Mouse (Mus musculus) myocyte (in vitro differentiated cells): ENCODE results near the gene Brms1. TPM values are rescaled to one million over a fixed set of nuclear protein-coding genes. Genes with fewer than 3 reads are reported as not detected.
A peak's percentile ranks its signal among the peaks of the same experiment; 100 is the strongest.

Source experiments
- H3K27me3 ChIP-seq: one replicate; pipeline ENCODE4 v1.6.1; 2011; ENCODE audit not compliant: control insufficient read depth, insufficient read depth, insufficient read length
- H3K36me3 ChIP-seq: one replicate; pipeline ENCODE4 v1.6.1; 2011; ENCODE audit not compliant: control insufficient read depth, insufficient read depth
- H3K4me2 ChIP-seq: one replicate; pipeline ENCODE4 v1.6.1; 2011; ENCODE audit warnings: low read depth, control low read depth
- H3K4me3 ChIP-seq: one replicate; pipeline ENCODE4 v1.5.1; 2011; ENCODE audit warnings: mild to moderate bottlenecking, control low read depth, moderate library complexity
- H3K79me2 ChIP-seq: one replicate; pipeline ENCODE4 v1.6.1; 2011; ENCODE audit not compliant: control insufficient read depth, insufficient read depth
- H3ac ChIP-seq: one replicate; pipeline ENCODE4 v1.6.1; 2011; ENCODE audit not compliant: control insufficient read depth, insufficient read length
- CEBPB ChIP-seq: IDR thresholded peaks from 2 replicates; pipeline ENCODE4 v1.6.1; 2011; ENCODE audit warnings: mild to moderate bottlenecking, moderate library complexity; ENCODE audit not compliant: poor library complexity, insufficient read depth, severe bottlenecking
- E2F4 ChIP-seq: IDR thresholded peaks from one replicate; pipeline ENCODE4 v1.6.1; 2011; ENCODE audit warnings: mild to moderate bottlenecking, control low read depth, moderate library complexity; ENCODE audit not compliant: insufficient read depth
- MAX ChIP-seq: IDR thresholded peaks from one replicate; pipeline ENCODE4 v1.6.1; 2011; ENCODE audit warnings: low read depth, mild to moderate bottlenecking, control low read depth
- MYOD1 ChIP-seq, 3 experiments: IDR thresholded peaks; one replicate each; pipeline ENCODE4 v1.6.1; 2011; ENCODE audit warnings: control low read depth in 2 of 3, low read depth in 2 of 3, mild to moderate bottlenecking in 2 of 3, moderate library complexity in 1 of 3; ENCODE audit not compliant: insufficient read length in 2 of 3, control insufficient read depth in 1 of 3
- MYOG ChIP-seq, 3 experiments: IDR thresholded peaks; one replicate each; pipeline ENCODE4 v1.6.1; 2011; ENCODE audit warnings: control low read depth in 2 of 3, low read depth in 2 of 3, mild to moderate bottlenecking in 2 of 3; ENCODE audit not compliant: insufficient read length in 2 of 3, control insufficient read depth in 1 of 3, insufficient read depth in 1 of 3
- POLR2A ChIP-seq: IDR thresholded peaks from one replicate; pipeline ENCODE4 v1.6.1; 2011; ENCODE audit warnings: low read depth, mild to moderate bottlenecking, control low read depth, moderate library complexity; ENCODE audit not compliant: insufficient read length
- POLR2AphosphoS2 ChIP-seq: IDR thresholded peaks from one replicate; pipeline ENCODE4 v1.6.1; 2011; ENCODE audit warnings: low read depth, control low read depth; ENCODE audit not compliant: insufficient read length
- REST ChIP-seq: IDR thresholded peaks from one replicate; pipeline ENCODE4 v1.6.1; 2011; ENCODE audit warnings: mild to moderate bottlenecking, control low read depth, moderate library complexity; ENCODE audit not compliant: insufficient read depth, insufficient read length
- SRF ChIP-seq: IDR thresholded peaks from one replicate; pipeline ENCODE4 v1.6.1; 2011; ENCODE audit warnings: low read depth; ENCODE audit not compliant: control insufficient read depth, insufficient read length
- TCF12 ChIP-seq: IDR thresholded peaks from one replicate; pipeline ENCODE4 v1.6.1; 2011; ENCODE audit warnings: mild to moderate bottlenecking, control low read depth; ENCODE audit not compliant: poor library complexity, insufficient read depth, severe bottlenecking
- TCF3 ChIP-seq: IDR thresholded peaks from one replicate; pipeline ENCODE4 v1.6.1; 2011; ENCODE audit warnings: low read depth, control low read depth; ENCODE audit not compliant: insufficient read length
- USF1 ChIP-seq: IDR thresholded peaks from one replicate; pipeline ENCODE4 v1.6.1; 2011; ENCODE audit warnings: low read depth, mild to moderate bottlenecking, control low read depth, moderate library complexity
- polyA plus RNA-seq: library from polyadenylated mRNA; unstranded; fragments of >200 nt; fragmentation: generic; extraction: Trizol; gene quantifications from one replicate; pipeline ENCODE4 v1.2.1, GENCODE M21; 2012; ENCODE audit warnings: missing spikeins

The Brms1 gene
- polyA plus RNA-seq, 1 experiment = 45.8 TPM

DNA sequence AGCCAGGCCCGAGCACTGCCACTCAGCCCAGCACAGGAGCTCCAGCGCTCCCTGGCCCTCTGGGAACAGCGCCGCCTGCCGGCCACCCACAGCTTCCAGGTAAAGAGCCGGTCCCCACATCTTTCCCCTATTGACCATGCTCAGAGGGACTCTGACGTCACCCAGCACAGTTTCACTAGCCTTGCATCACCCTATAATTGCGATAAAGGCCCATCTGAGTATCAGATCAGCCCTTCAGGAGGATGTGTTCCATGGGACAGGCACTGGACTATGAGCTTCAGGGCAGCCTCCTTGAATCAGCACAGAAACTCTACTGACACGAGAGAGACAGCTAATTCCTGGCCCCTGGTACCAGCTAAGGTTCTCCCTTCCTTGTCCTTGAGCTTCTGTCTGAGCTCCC, 12.8 kb downstream of the Brms1 start:
- Histone ChIP-seq H3K36me3 (peaks cover 32% of the 10 kb centered on the region), H3ac (no peak overlapping the region), H3K4me3 (peak overlapping the region; percentile 95), H3K79me2 (peaks cover 35% of the 10 kb centered on the region), H3K4me2 (peak overlapping the region; percentile 78), H3K27me3 (no peaks in the 10 kb centered on the region)
- peak; percentile 71 for TF ChIP-seq POLR2A
- TF ChIP-seq POLR2AphosphoS2 = peak; percentile 79
- TF ChIP-seq MYOD1 (IDR thresholded peaks at IDR 0.05; ENCODE audit: control insufficient read depth in 1 of 3, insufficient read length in 2 of 3, low read depth in 2 of 3) = no peak
- peak; percentile 99 for TF ChIP-seq CEBPB
- no peak for TF ChIP-seq SRF
- TF ChIP-seq MAX = no peak
- no peak for TF ChIP-seq REST
- TF ChIP-seq USF1 = no peak
- TF ChIP-seq E2F4 = no peak
- TF ChIP-seq TCF3 = no peak
- TF ChIP-seq TCF12 = no peak
- no peak for TF ChIP-seq MYOG (IDR thresholded peaks at IDR 0.05; ENCODE audit: control insufficient read depth in 1 of 3, insufficient read depth in 1 of 3, insufficient read length in 2 of 3, low read depth in 2 of 3)

DNA sequence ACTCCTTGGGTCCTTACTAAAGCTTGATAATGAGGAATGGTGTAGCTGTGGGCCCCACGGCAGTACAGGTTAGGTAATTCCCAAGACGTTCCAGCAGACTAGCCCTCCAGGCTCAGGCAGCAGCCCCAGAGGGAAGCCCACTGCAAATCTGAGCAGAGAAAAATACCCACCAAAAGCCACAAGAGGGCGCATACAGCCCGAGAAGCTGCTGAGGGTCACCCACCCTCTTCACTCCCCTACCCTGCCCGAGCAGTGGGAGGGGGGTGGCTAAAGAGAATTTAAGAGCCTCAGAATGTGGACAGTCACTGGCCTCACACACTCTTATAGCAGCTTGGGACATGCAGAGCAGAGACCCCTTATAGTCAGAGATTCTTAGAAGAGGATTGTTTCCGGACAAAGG, 15.1 kb downstream of the Brms1 start:
- H3ac ChIP-seq = no peak overlapping the region
- H3K27me3 ChIP-seq = no peaks in the 10 kb centered on the region
- H3K4me2 ChIP-seq = peak overlapping the region; percentile 19
- peaks cover 28% of the 10 kb centered on the region for H3K79me2 ChIP-seq
- peak; percentile 50 for TF ChIP-seq POLR2AphosphoS2
- no peak for TF ChIP-seq MYOG (IDR thresholded peaks at IDR 0.05; ENCODE audit: control insufficient read depth in 1 of 3, insufficient read depth in 1 of 3, insufficient read length in 2 of 3, low read depth in 2 of 3)
- TF ChIP-seq MYOD1 (IDR thresholded peaks at IDR 0.05; ENCODE audit: control insufficient read depth in 1 of 3, insufficient read length in 2 of 3, low read depth in 2 of 3) = no peak
- no peak for TF ChIP-seq SRF
- no peak for TF ChIP-seq POLR2A
- peaks cover 32% of the 10 kb centered on the region for H3K36me3 ChIP-seq
- no peak overlapping the region for H3K4me3 ChIP-seq

- Histone ChIP-seq H3K4me2 (peak overlapping the region; percentile 45), H3K4me3 (no peak overlapping the region), H3K27me3 (no peaks in the 10 kb centered on the region)
Measured at GRCm38 (mm10) chr19:5057876-5058775, 17.0 kb downstream of the Brms1 start.

DNA sequence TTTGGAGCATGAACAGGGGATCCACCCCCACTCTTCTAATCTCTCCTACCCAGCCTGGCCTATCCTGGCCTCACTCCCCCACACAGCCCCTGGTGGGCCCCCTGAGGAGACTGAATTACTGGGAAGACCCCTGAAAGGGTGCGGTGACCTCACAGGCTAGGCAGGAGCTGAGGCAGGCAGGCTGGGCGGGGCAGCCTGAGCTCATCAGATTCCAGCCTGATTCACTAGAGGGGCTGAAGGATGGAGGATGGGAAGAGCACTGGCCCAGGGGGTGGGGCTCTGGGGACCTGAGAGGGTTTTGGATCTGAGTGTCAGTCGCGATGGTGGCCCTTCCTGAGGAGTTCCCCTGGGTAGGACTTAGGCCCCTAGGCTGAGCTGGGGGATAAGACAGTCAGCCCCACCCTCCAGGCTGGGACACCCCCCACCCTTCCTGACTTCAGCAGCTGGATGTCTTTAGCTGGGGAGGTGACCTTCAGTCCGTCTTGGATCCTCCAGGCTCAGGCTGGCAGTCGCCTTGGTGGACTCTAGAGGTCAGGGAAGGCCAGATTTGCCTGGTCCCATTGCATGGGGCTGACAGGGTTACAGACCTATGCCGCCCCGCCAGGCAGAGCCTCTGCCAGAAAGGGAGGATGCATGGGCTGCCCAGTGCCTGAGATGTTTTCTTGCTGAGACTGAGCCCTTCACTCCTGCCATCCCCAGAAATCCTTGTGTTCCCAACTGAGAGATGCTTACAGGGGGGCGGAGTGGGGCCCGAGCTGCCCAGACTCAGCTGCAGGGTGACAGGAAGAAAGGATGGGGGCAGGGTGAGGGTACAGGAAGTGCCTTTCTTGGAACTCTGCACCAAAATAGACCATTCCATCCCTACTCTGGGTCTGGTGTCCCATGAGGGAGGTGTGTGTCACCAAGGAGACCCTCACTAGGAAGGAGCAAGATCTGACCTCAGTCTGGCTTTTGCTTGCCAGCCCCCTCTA, 17.9 kb downstream of the Brms1 start:
- Histone ChIP-seq H3K36me3 (peaks cover 24% of the 10 kb centered on the region), H3K27me3 (no peaks in the 10 kb centered on the region), H3K79me2 (peaks cover 4% of the 10 kb centered on the region), H3K4me2 (peak overlapping the region; percentile 45), H3ac (no peak overlapping the region), H3K4me3 (no peak overlapping the region)
- TF ChIP-seq MAX = no peak
- no peak for TF ChIP-seq TCF3
- TF ChIP-seq TCF12 = no peak
- TF ChIP-seq POLR2AphosphoS2 = peak; percentile 82
- peak; percentile 43 for TF ChIP-seq POLR2A
- TF ChIP-seq MYOG (IDR thresholded peaks at IDR 0.05; ENCODE audit: control insufficient read depth in 1 of 3, insufficient read depth in 1 of 3, insufficient read length in 2 of 3, low read depth in 2 of 3) = no peak
- no peak for TF ChIP-seq MYOD1 (IDR thresholded peaks at IDR 0.05; ENCODE audit: control insufficient read depth in 1 of 3, insufficient read length in 2 of 3, low read depth in 2 of 3)
- no peak for TF ChIP-seq CEBPB
- TF ChIP-seq E2F4 = no peak

More at GRCm38 (mm10) chr19:5057876-5058775, 17.0 kb downstream of the Brms1 start:
- Histone ChIP-seq H3K79me2 (peaks cover 10% of the 10 kb centered on the region), H3K36me3 (peaks cover 31% of the 10 kb centered on the region), H3ac (no peak overlapping the region)
- TF ChIP-seq POLR2AphosphoS2 (peak; percentile 84), E2F4 (no peak), USF1 (no peak), MYOG (IDR thresholded peaks at IDR 0.05; ENCODE audit: control insufficient read depth in 1 of 3, insufficient read depth in 1 of 3, insufficient read length in 2 of 3, low read depth in 2 of 3) (no peak), TCF12 (no peak), POLR2A (peak; percentile 49), CEBPB (no peak)
